Mouse (Mus musculus) liver, embryonic 14.5 days (tissue): Measurements from ENCODE around the gene Tmprss9. TPM values are rescaled to one million over a fixed set of nuclear protein-coding genes. Genes with fewer than 3 reads are reported as not detected.

Source experiments
- ATAC-seq: fragments of 200-750 bp; cut with Nextera tagmentation; 2 replicates; pipeline ENCODE4 v1.8.0; 2017; ENCODE audit warnings: moderate number of reproducible peaks, mild to moderate bottlenecking, moderate library complexity; ENCODE audit not compliant: insufficient read depth
- DNase-seq, 3 experiments: peaks; one replicate each; pipeline ENCODE4 v3.0.0-alpha.2; 2012 to 2013; ENCODE audit warnings: low read depth in 3 of 3, low spot score in 3 of 3
- H3K27ac ChIP-seq: fragments of 300-500 bp; sonication (generic); 2 replicates; pipeline ENCODE4 v1.5.1; 2014; ENCODE audit warnings: moderate library complexity, mild to moderate bottlenecking, control low read depth, inconsistent platforms
- H3K27me3 ChIP-seq: fragments of 300-500 bp; sonication (generic); 2 replicates; pipeline ENCODE4 v1.6.1; 2014; ENCODE audit warnings: mild to moderate bottlenecking, low read length, moderate library complexity; ENCODE audit not compliant: control insufficient read depth, insufficient read depth
- H3K36me3 ChIP-seq: fragments of 300-500 bp; sonication (generic); replicated peaks from 2 replicates; pipeline ENCODE4 v1.6.1; 2014; ENCODE audit warnings: low read depth; ENCODE audit not compliant: control insufficient read depth, insufficient read depth
- H3K4me1 ChIP-seq, 2 experiments: fragments of 200-500 bp in 1 of 2; fragments of 300-500 bp in 1 of 2; sonication (generic) in 1 of 2; replicated peaks; 2 replicates each; pipeline ENCODE4 v1.6.1; 2012 to 2014; ENCODE audit warnings: antibody characterized with exemption in 1 of 2, inconsistent platforms in 1 of 2, low read length in 1 of 2; ENCODE audit not compliant: control insufficient read depth in 2 of 2, insufficient read depth in 2 of 2
- H3K4me2 ChIP-seq: fragments of 300-500 bp; sonication (generic); 2 replicates; pipeline ENCODE4 v1.6.1; 2014; ENCODE audit warnings: low read depth, mild to moderate bottlenecking, control low read depth, moderate library complexity
- H3K4me3 ChIP-seq, 2 experiments: fragments of 200-500 bp in 1 of 2; fragments of 300-500 bp in 1 of 2; sonication (generic) in 1 of 2; 2 replicates each; pipeline ENCODE4 v1.5.1; 2012 to 2014; ENCODE audit warnings: low read depth in 2 of 2, low read length in 2 of 2, mild to moderate bottlenecking in 2 of 2, control low read depth in 1 of 2, inconsistent platforms in 1 of 2, moderate library complexity in 1 of 2; ENCODE audit not compliant: insufficient read depth in 1 of 2
- H3K9ac ChIP-seq: fragments of 300-500 bp; sonication (generic); replicated peaks from 2 replicates; pipeline ENCODE4 v1.6.1; 2014; ENCODE audit warnings: mild to moderate bottlenecking, control low read depth, moderate library complexity
- H3K9me3 ChIP-seq: fragments of 300-500 bp; sonication (generic); 2 replicates; pipeline ENCODE4 v1.6.1; 2016; ENCODE audit warnings: low read length, mixed read lengths; ENCODE audit not compliant: control insufficient read depth
- CTCF ChIP-seq: IDR thresholded peaks from 2 replicates; pipeline ENCODE4 v1.5.1; 2016; ENCODE audit warnings: antibody characterized with exemption, low read depth, control low read depth
- EP300 ChIP-seq: IDR thresholded peaks from 2 replicates; pipeline ENCODE4 v1.6.1; 2016; ENCODE audit warnings: antibody characterized with exemption, low read depth
- WGBS: fragments of 180-500 bp; shearing (Covaris S2); extraction: QIAGEN DNeasy Blood & Tissue Kit; methylation state at CpG from one replicate; pipeline ENCODE4 v1.1.7; 2014; ENCODE audit not compliant: insufficient replicate concordance; 5-methylcytosine and 5-hydroxymethylcytosine counted together
- polyA plus RNA-seq, 2 experiments: library from polyadenylated mRNA; depleted of rRNA in 1 of 2; stranded (reverse) in 1 of 2; unstranded in 1 of 2; fragments of >200 nt; fragmentation: Nextera tagmentation in 1 of 2; extraction: Ambion mirVana in 1 of 2; gene quantifications; 2 replicates each; pipeline versions ENCODE4 v1.2.1 to v1.2.3; 2012 to 2014

Tmprss9 gene
- polyA plus RNA-seq, 2 experiments: 0.06 TPM; not detected in 1

- peak within 1 kb of the TSS; percentile 34 for H3K9ac ChIP-seq
- no peaks in the 10 kb centered on the region for H3K9me3 ChIP-seq
- H3K4me3 ChIP-seq: peak within 1 kb of the TSS; percentile 56 to 57
- TF ChIP-seq EP300: no peak
- TF ChIP-seq CTCF: no peak
- H3K27me3 ChIP-seq: peaks cover 46% of the 10 kb centered on the region
- H3K4me1 ChIP-seq: peaks cover 11 to 13% of the 10 kb centered on the region in 2 experiments
- H3K27ac ChIP-seq: no peak within 1 kb of the TSS
- under 1% methylated on average over 56 of the region's 56 CpGs for WGBS
- ATAC-seq (peak; percentile 85), DNase-seq (peak; percentile 94 to 95 (median 95))
- H3K36me3 ChIP-seq: no peaks in the 10 kb centered on the region
- H3K4me2 ChIP-seq: peak within 1 kb of the TSS; percentile 90
Measured at GRCm38 (mm10) chr10:80929299-80930226, 57.9 kb downstream of the Tmprss9 start, which contains the start of gene Gadd45b. Gene Gadd45b, plus strand, starts transcription at chr10:80930073.

- Histone ChIP-seq H3K9ac (no peak overlapping the region), H3K27ac (no peak overlapping the region), H3K4me3 (peak overlapping the region; percentile 40 to 42), H3K4me1 (peaks cover 11 to 13% of the 10 kb centered on the region in 2 experiments), H3K9me3 (no peaks in the 10 kb centered on the region), H3K27me3 (peaks cover 53% of the 10 kb centered on the region), H3K36me3 (no peaks in the 10 kb centered on the region), H3K4me2 (peak overlapping the region; percentile 90)
- TF ChIP-seq CTCF (no peak), EP300 (no peak)
- ATAC-seq (no peak), DNase-seq (no peak)
- 1% methylated on average over 45 of the region's 45 CpGs for WGBS
Measured at GRCm38 (mm10) chr10:80930361-80931152, 58.9 kb downstream of the Tmprss9 start.

- no peak overlapping the region for H3K9ac ChIP-seq
- DNase-seq (no peak), ATAC-seq (no peak)
- no peaks in the 10 kb centered on the region for H3K36me3 ChIP-seq
- H3K27ac ChIP-seq: no peak overlapping the region
- H3K4me2 ChIP-seq: peak overlapping the region; percentile 90
- H3K27me3 ChIP-seq: peaks cover 60% of the 10 kb centered on the region
- H3K9me3 ChIP-seq: no peaks in the 10 kb centered on the region
- TF ChIP-seq CTCF: no peak
- peak overlapping the region in 1 of 2 experiments; percentile 40; a peak in 2 of 4 replicates for H3K4me3 ChIP-seq
- WGBS: 9% methylated on average over 14 of the region's 14 CpGs
- H3K4me1 ChIP-seq: peaks cover 11 to 13% of the 10 kb centered on the region in 2 experiments
Measured at GRCm38 (mm10) chr10:80931153-80931671, 59.6 kb downstream of the Tmprss9 start.

- ATAC-seq (no peak), DNase-seq (no peak)
- WGBS: 3% methylated on average over 26 of the region's 26 CpGs
- H3K27ac ChIP-seq: no peak overlapping the region
- H3K9ac ChIP-seq: no peak overlapping the region
- H3K27me3 ChIP-seq: peaks cover 65% of the 10 kb centered on the region
- H3K36me3 ChIP-seq: no peaks in the 10 kb centered on the region
- TF ChIP-seq CTCF (no peak), EP300 (no peak)
- peak overlapping the region; percentile 90 for H3K4me2 ChIP-seq
- no peaks in the 10 kb centered on the region for H3K9me3 ChIP-seq
- no peak overlapping the region; a peak in 1 of 4 replicates for H3K4me3 ChIP-seq
- peaks cover 11 to 13% of the 10 kb centered on the region in 2 experiments for H3K4me1 ChIP-seq
Measured at GRCm38 (mm10) chr10:80931695-80932094, 60.0 kb downstream of the Tmprss9 start.
